Mouse (Mus musculus) hindbrain, embryonic 15.5 days (tissue): Measurements from ENCODE around the gene Gm20388. TPM values are rescaled to one million over a fixed set of nuclear protein-coding genes. Genes with fewer than 3 reads are reported as not detected.

Experiments
- ATAC-seq: fragments of 200-750 bp; cut with Nextera tagmentation; 2 replicates; pipeline ENCODE4 v1.8.0; 2017; ENCODE audit warnings: low read depth, moderate number of reproducible peaks, moderate TSS enrichment; ENCODE audit not compliant: low FRiP score
- H3K27ac ChIP-seq: fragments of 300-500 bp; sonication (generic); replicated peaks from 2 replicates; pipeline ENCODE4 v1.5.1; 2015; ENCODE audit warnings: mild to moderate bottlenecking, inconsistent platforms
- H3K27me3 ChIP-seq: fragments of 300-500 bp; sonication (generic); 2 replicates; pipeline ENCODE4 v1.6.1; 2015; ENCODE audit warnings: control low read depth, inconsistent platforms
- H3K36me3 ChIP-seq: fragments of 300-500 bp; sonication (generic); 2 replicates; pipeline ENCODE4 v1.6.1; 2015; ENCODE audit warnings: control low read depth, inconsistent platforms
- H3K4me1 ChIP-seq: fragments of 300-500 bp; sonication (generic); replicated peaks from 2 replicates; pipeline ENCODE4 v1.6.1; 2015; ENCODE audit warnings: control low read depth, inconsistent platforms
- H3K4me2 ChIP-seq: fragments of 300-500 bp; sonication (generic); 2 replicates; pipeline ENCODE4 v1.6.1; 2015; ENCODE audit warnings: moderate library complexity, mild to moderate bottlenecking, inconsistent platforms
- H3K4me3 ChIP-seq: fragments of 300-500 bp; sonication (generic); 2 replicates; pipeline ENCODE4 v1.5.1; 2015; ENCODE audit warnings: mild to moderate bottlenecking, inconsistent platforms
- H3K9ac ChIP-seq: fragments of 300-500 bp; sonication (generic); 2 replicates; pipeline ENCODE4 v1.6.1; 2015; ENCODE audit warnings: inconsistent platforms
- H3K9me3 ChIP-seq: fragments of 300-500 bp; sonication (generic); 2 replicates; pipeline ENCODE4 v1.6.1; 2016; ENCODE audit warnings: control low read depth, inconsistent platforms
- WGBS: fragments of 180-500 bp; shearing (Covaris S2); methylation state at CpG from one replicate; pipeline ENCODE4 v1.1.7; 2015; 5-methylcytosine and 5-hydroxymethylcytosine counted together
- polyA plus RNA-seq: library from polyadenylated mRNA; unstranded; fragments of >200 nt; fragmentation: Nextera tagmentation; extraction: Ambion mirVana; gene quantifications from 2 replicates; pipeline ENCODE4 v1.2.1, GENCODE M21; 2015

The Gm20388 gene
- polyA plus RNA-seq, 1 experiment from 2014 or later, result 5.4 TPM

GRCm38 (mm10) chr8:123882412-123882811, 3971.8 kb downstream of the Gm20388 start:
- no peaks in the 10 kb centered on the region for H3K36me3 ChIP-seq
- no peak overlapping the region for H3K9ac ChIP-seq
- H3K27me3 ChIP-seq, result no peaks in the 10 kb centered on the region
- H3K27ac ChIP-seq, result no peak overlapping the region
- no peak overlapping the region for H3K4me2 ChIP-seq
- peaks cover 16% of the 10 kb centered on the region for H3K4me1 ChIP-seq
- no peaks in the 10 kb centered on the region for H3K9me3 ChIP-seq
- ATAC-seq, result no peak
- no peak overlapping the region for H3K4me3 ChIP-seq
- 79% methylated on average over 2 of the region's 2 CpGs for WGBS

GRCm38 (mm10) chr8:123883094-123883493, 3972.5 kb downstream of the Gm20388 start:
- Histone ChIP-seq H3K36me3 (no peaks in the 10 kb centered on the region), H3K27ac (no peak overlapping the region), H3K9ac (no peak overlapping the region), H3K27me3 (no peaks in the 10 kb centered on the region), H3K4me2 (no peak overlapping the region), H3K4me1 (peaks cover 16% of the 10 kb centered on the region), H3K4me3 (no peak overlapping the region), H3K9me3 (no peaks in the 10 kb centered on the region)
- WGBS, result 70% methylated on average over 4 of the region's 4 CpGs
- ATAC-seq, result no peak

- ATAC-seq, result peak; percentile 90
- Histone ChIP-seq H3K4me1 (peaks cover 16% of the 10 kb centered on the region), H3K4me3 (peak overlapping the region; percentile 6; the same call in 1 of the 2 replicates), H3K4me2 (peak overlapping the region; percentile 33), H3K27ac (peak overlapping the region; percentile 73), H3K9ac (no peak overlapping the region; the same call in 1 of the 2 replicates), H3K36me3 (no peaks in the 10 kb centered on the region), H3K27me3 (peaks cover 9% of the 10 kb centered on the region; the same call in 1 of the 2 replicates), H3K9me3 (no peaks in the 10 kb centered on the region)
- 10% methylated on average over 14 of the region's 14 CpGs for WGBS
Measured at GRCm38 (mm10) chr8:123884721-123885565, 3974.3 kb downstream of the Gm20388 start.

- WGBS, result 93% methylated on average over 4 of the region's 4 CpGs
- H3K9ac ChIP-seq, result no peak overlapping the region
- peaks cover 16% of the 10 kb centered on the region; the same call in 1 of the 2 replicates for H3K27me3 ChIP-seq
- no peak for ATAC-seq
- H3K36me3 ChIP-seq, result no peaks in the 10 kb centered on the region
- peaks cover 29% of the 10 kb centered on the region for H3K4me1 ChIP-seq
- H3K4me2 ChIP-seq, result no peak overlapping the region
- no peaks in the 10 kb centered on the region for H3K9me3 ChIP-seq
- no peak overlapping the region for H3K27ac ChIP-seq
- no peak overlapping the region for H3K4me3 ChIP-seq
Measured at GRCm38 (mm10) chr8:123887163-123887562, 3976.5 kb downstream of the Gm20388 start.

- Histone ChIP-seq H3K9ac (no peak overlapping the region), H3K27me3 (peaks cover 21% of the 10 kb centered on the region), H3K27ac (no peak overlapping the region), H3K4me3 (no peak overlapping the region), H3K4me2 (no peak overlapping the region), H3K4me1 (peaks cover 37% of the 10 kb centered on the region), H3K9me3 (no peaks in the 10 kb centered on the region), H3K36me3 (no peaks in the 10 kb centered on the region)
- ATAC-seq, result no peak
- 89% methylated on average over 2 of the region's 2 CpGs for WGBS
Measured at GRCm38 (mm10) chr8:123887956-123888355, 3977.3 kb downstream of the Gm20388 start.

- H3K36me3 ChIP-seq, result no peaks in the 10 kb centered on the region
- peaks cover 27% of the 10 kb centered on the region for H3K4me1 ChIP-seq
- H3K27me3 ChIP-seq, result peaks cover 39% of the 10 kb centered on the region
- no peak overlapping the region for H3K4me2 ChIP-seq
- 66% methylated on average over 4 of the region's 4 CpGs for WGBS
- ATAC-seq, result no peak
- H3K4me3 ChIP-seq, result no peak overlapping the region
- H3K9me3 ChIP-seq, result no peaks in the 10 kb centered on the region
- H3K27ac ChIP-seq, result no peak overlapping the region
- no peak overlapping the region for H3K9ac ChIP-seq
Measured at GRCm38 (mm10) chr8:123889797-123890196, 3979.2 kb downstream of the Gm20388 start.

- Histone ChIP-seq H3K4me2 (peak overlapping the region; percentile 61), H3K27ac (peak overlapping the region; percentile 84), H3K9ac (peak overlapping the region; percentile 69), H3K4me1 (peaks cover 21% of the 10 kb centered on the region), H3K36me3 (no peaks in the 10 kb centered on the region), H3K9me3 (no peaks in the 10 kb centered on the region), H3K4me3 (peak overlapping the region; percentile 49), H3K27me3 (peaks cover 50% of the 10 kb centered on the region)
- ATAC-seq, result no peak
- 2% methylated on average over 11 of the region's 11 CpGs for whole genome bisulfite sequencing
Measured at GRCm38 (mm10) chr8:123891271-123891670, 3980.6 kb downstream of the Gm20388 start.

GRCm38 (mm10) chr8:123891883-123892585, 3981.4 kb downstream of the Gm20388 start:
- Histone ChIP-seq H3K36me3 (no peaks in the 10 kb centered on the region), H3K27me3 (peaks cover 50% of the 10 kb centered on the region), H3K4me1 (peaks cover 21% of the 10 kb centered on the region), H3K27ac (peak overlapping the region; percentile 84), H3K9ac (peak overlapping the region; percentile 69), H3K4me3 (peak overlapping the region; percentile 49), H3K4me2 (peak overlapping the region; percentile 61), H3K9me3 (no peaks in the 10 kb centered on the region)
- WGBS, result under 1% methylated on average over 49 of the region's 49 CpGs
- ATAC-seq, result peak; percentile 88

GRCm38 (mm10) chr8:123892586-123893155, 3982.0 kb downstream of the Gm20388 start:
- no peaks in the 10 kb centered on the region for H3K36me3 ChIP-seq
- ATAC-seq, result peak; percentile 40
- H3K4me2 ChIP-seq, result peak overlapping the region; percentile 61
- H3K9me3 ChIP-seq, result no peaks in the 10 kb centered on the region
- peaks cover 21% of the 10 kb centered on the region for H3K4me1 ChIP-seq
- H3K27ac ChIP-seq, result peak overlapping the region; percentile 84
- peak overlapping the region; percentile 69 for H3K9ac ChIP-seq
- peak overlapping the region; percentile 49 for H3K4me3 ChIP-seq
- peaks cover 50% of the 10 kb centered on the region for H3K27me3 ChIP-seq
- 9% methylated on average over 30 of the region's 30 CpGs for WGBS

GRCm38 (mm10) chr8:123893413-123893812, 3982.8 kb downstream of the Gm20388 start:
- Histone ChIP-seq H3K9me3 (no peaks in the 10 kb centered on the region), H3K9ac (no peak overlapping the region), H3K4me1 (peaks cover 21% of the 10 kb centered on the region), H3K27me3 (peaks cover 50% of the 10 kb centered on the region), H3K36me3 (no peaks in the 10 kb centered on the region), H3K4me3 (no peak overlapping the region), H3K27ac (no peak overlapping the region), H3K4me2 (no peak overlapping the region)
- 78% methylated on average over 11 of the region's 11 CpGs for WGBS
- ATAC-seq, result no peak

- no peaks in the 10 kb centered on the region for H3K36me3 ChIP-seq
- ATAC-seq, result no peak
- peaks cover 44% of the 10 kb centered on the region for H3K27me3 ChIP-seq
- no peak within 1 kb of the TSS for H3K27ac ChIP-seq
- no peaks in the 10 kb centered on the region for H3K9me3 ChIP-seq
- no peak within 1 kb of the TSS for H3K4me2 ChIP-seq
- no peak within 1 kb of the TSS for H3K9ac ChIP-seq
- H3K4me3 ChIP-seq, result no peak within 1 kb of the TSS
- WGBS, result 25% methylated on average over 15 of the region's 15 CpGs
- H3K4me1 ChIP-seq, result peaks cover 21% of the 10 kb centered on the region
Measured at GRCm38 (mm10) chr8:123894502-123895097, 3984.0 kb downstream of the Gm20388 start, which contains the start of gene Acta1. Acta1 (minus strand) TSS chr8:123894751.
